Mouse (Mus musculus) CH12.LX (cell line): ENCODE data around the gene Snai3. TPM values are rescaled to one million over a fixed set of nuclear protein-coding genes. Genes with fewer than 3 reads are reported as not detected.

Experiments
- DNase-seq: peaks from one replicate; pipeline ENCODE4 v3.0.0-alpha.2; 2013; ENCODE audit errors: extremely low read depth
- H3K27ac ChIP-seq: 2 replicates; pipeline ENCODE4 v1.5.1; 2012; ENCODE audit warnings: low read depth, mild to moderate bottlenecking, control low read depth, moderate library complexity; ENCODE audit not compliant: insufficient read depth
- H3K27me3 ChIP-seq: replicated peaks from 2 replicates; pipeline ENCODE3; 2012; ENCODE audit warnings: inconsistent platforms
- H3K36me3 ChIP-seq, 2 experiments: replicated peaks in 1 of 2; 2 replicates each; pipeline versions ENCODE3 to v1.6.1; 2012; ENCODE audit warnings: inconsistent platforms in 1 of 2, low read length in 1 of 2, mild to moderate bottlenecking in 1 of 2, mixed read lengths in 1 of 2, moderate library complexity in 1 of 2; ENCODE audit not compliant: control insufficient read depth in 1 of 2, insufficient read depth in 1 of 2
- H3K4me1 ChIP-seq, 2 experiments: 2 replicates each; pipeline ENCODE4 v1.6.1; 2012; ENCODE audit warnings: inconsistent platforms in 1 of 2, moderate library complexity in 1 of 2; ENCODE audit not compliant: insufficient read depth in 2 of 2, control insufficient read depth in 1 of 2
- H3K4me2 ChIP-seq: 2 replicates; pipeline ENCODE4 v1.6.1; 2012; ENCODE audit warnings: low read depth, mild to moderate bottlenecking, control low read depth; ENCODE audit not compliant: poor library complexity, insufficient read depth, severe bottlenecking
- H3K4me3 ChIP-seq, 3 experiments: fragments of 150-350 bp in 1 of 3; sonication (generic) in 1 of 3; replicated peaks in 1 of 3; 2 replicates each; pipeline versions ENCODE3 to v1.5.1; 2011 to 2012; ENCODE audit warnings: low read depth in 2 of 3, low read length in 2 of 3, mild to moderate bottlenecking in 2 of 3, moderate library complexity in 2 of 3, control low read depth in 1 of 3, improper control_type of control experiment in 1 of 3, inconsistent platforms in 1 of 3, mixed read lengths in 1 of 3; ENCODE audit not compliant: poor library complexity in 1 of 3
- H3K79me2 ChIP-seq: replicated peaks from 2 replicates; pipeline ENCODE4 v1.6.1; 2012; ENCODE audit warnings: mild to moderate bottlenecking, moderate library complexity; ENCODE audit not compliant: control insufficient read depth, poor library complexity, insufficient read depth, severe bottlenecking; ENCODE audit errors: extremely low read depth
- H3K9ac ChIP-seq: 2 replicates; pipeline ENCODE4 v1.6.1; 2012; ENCODE audit warnings: low read depth, mild to moderate bottlenecking, control low read depth, moderate library complexity; ENCODE audit not compliant: insufficient read depth
- H3K9me3 ChIP-seq: replicated peaks from 2 replicates; pipeline ENCODE3; 2012; ENCODE audit warnings: low read length, inconsistent platforms, mixed read lengths
- BHLHE40 ChIP-seq: IDR thresholded peaks from 2 replicates; pipeline ENCODE4 v1.6.1; 2011; ENCODE audit warnings: mild to moderate bottlenecking, low read depth, low read length, improper control_type of control experiment
- CHD1 ChIP-seq: IDR thresholded peaks from 2 replicates; pipeline ENCODE4 v1.6.1; 2012; ENCODE audit warnings: low read depth, low read length, improper control_type of control experiment, inconsistent platforms
- CHD2 ChIP-seq: IDR thresholded peaks from 2 replicates; pipeline ENCODE4 v1.6.1; 2011; ENCODE audit warnings: low read length, improper control_type of control experiment
- CTCF ChIP-seq, 2 experiments: IDR thresholded peaks in 1 of 2; conservative IDR thresholded peaks in 1 of 2; 2 replicates each; pipeline ENCODE4 v1.5.1; 2011 to 2012; ENCODE audit warnings: low read depth in 2 of 2, low read length in 2 of 2, improper control_type of control experiment in 1 of 2, inconsistent platforms in 1 of 2, mild to moderate bottlenecking in 1 of 2, moderate library complexity in 1 of 2
- E2F4 ChIP-seq: IDR thresholded peaks from 2 replicates; pipeline ENCODE4 v1.6.1; 2011; ENCODE audit warnings: low read depth, low read length, improper control_type of control experiment; ENCODE audit not compliant: insufficient replicate concordance
- ELF1 ChIP-seq: IDR thresholded peaks from 2 replicates; pipeline ENCODE4 v1.6.1; 2014; ENCODE audit warnings: low read depth, mild to moderate bottlenecking, inconsistent platforms, low read length, improper control_type of control experiment
- EP300 ChIP-seq: IDR thresholded peaks from 2 replicates; pipeline ENCODE4 v1.6.1; 2011; ENCODE audit warnings: low read length, improper control_type of control experiment
- ETS1 ChIP-seq: conservative IDR thresholded peaks from 2 replicates; pipeline ENCODE4 v1.6.1; 2012; ENCODE audit warnings: low read depth, mild to moderate bottlenecking, inconsistent platforms, low read length, improper control_type of control experiment, moderate library complexity
- HCFC1 ChIP-seq: IDR thresholded peaks from 2 replicates; pipeline ENCODE4 v1.6.1; 2012; ENCODE audit warnings: low read depth, mild to moderate bottlenecking, inconsistent platforms, low read length, improper control_type of control experiment
- IRF4 ChIP-seq: IDR thresholded peaks from 2 replicates; pipeline ENCODE4 v1.6.1; 2014; ENCODE audit warnings: low read depth, mild to moderate bottlenecking, inconsistent platforms, low read length, improper control_type of control experiment
- JUND ChIP-seq: conservative IDR thresholded peaks from 2 replicates; pipeline ENCODE4 v1.6.1; 2011; ENCODE audit warnings: low read depth, low read length, improper control_type of control experiment
- KAT2A ChIP-seq: IDR thresholded peaks from 2 replicates; pipeline ENCODE4 v1.6.1; 2012; ENCODE audit warnings: low read length, improper control_type of control experiment, inconsistent platforms; ENCODE audit not compliant: insufficient replicate concordance
- MAFK ChIP-seq: IDR thresholded peaks from 2 replicates; pipeline ENCODE4 v1.6.1; 2011; ENCODE audit warnings: low read length, improper control_type of control experiment; ENCODE audit not compliant: insufficient replicate concordance
- MAX ChIP-seq: IDR thresholded peaks from 2 replicates; pipeline ENCODE4 v1.6.1; 2011; ENCODE audit warnings: low read length, improper control_type of control experiment
- MAZ ChIP-seq: IDR thresholded peaks from 2 replicates; pipeline ENCODE4 v1.6.1; 2012; ENCODE audit warnings: low read depth, mild to moderate bottlenecking, inconsistent platforms, low read length, improper control_type of control experiment, moderate library complexity
- MEF2A ChIP-seq: IDR thresholded peaks from 2 replicates; pipeline ENCODE4 v1.6.1; 2014; ENCODE audit warnings: low read depth, mild to moderate bottlenecking, inconsistent platforms, low read length, improper control_type of control experiment, borderline replicate concordance
- MXI1 ChIP-seq: IDR thresholded peaks from 2 replicates; pipeline ENCODE4 v1.6.1; 2011; ENCODE audit warnings: mild to moderate bottlenecking, low read depth, low read length, improper control_type of control experiment
- NRF1 ChIP-seq: IDR thresholded peaks from 2 replicates; pipeline ENCODE4 v1.6.1; 2014; ENCODE audit warnings: low read depth, mild to moderate bottlenecking, inconsistent platforms, low read length, improper control_type of control experiment, moderate library complexity
- PAX5 ChIP-seq: IDR thresholded peaks from 2 replicates; pipeline ENCODE4 v1.6.1; 2012; ENCODE audit warnings: low read length, inconsistent platforms, mixed read lengths
- POLR2A ChIP-seq: IDR thresholded peaks from 2 replicates; pipeline ENCODE4 v1.6.1; 2011; ENCODE audit warnings: low read depth, mild to moderate bottlenecking, improper control_type of control experiment, low read length
- POLR2AphosphoS2 ChIP-seq: IDR thresholded peaks from 2 replicates; pipeline ENCODE4 v1.6.1; 2011; ENCODE audit warnings: low read depth, low read length, improper control_type of control experiment
- RAD21 ChIP-seq: IDR thresholded peaks from 2 replicates; pipeline ENCODE4 v1.6.1; 2011; ENCODE audit warnings: low read depth, mild to moderate bottlenecking, low read length, improper control_type of control experiment, moderate library complexity
- RCOR1 ChIP-seq: conservative IDR thresholded peaks from 2 replicates; pipeline ENCODE4 v1.6.1; 2012; ENCODE audit warnings: low read depth, mild to moderate bottlenecking, inconsistent platforms, low read length, improper control_type of control experiment
- SIN3A ChIP-seq: IDR thresholded peaks from 2 replicates; pipeline ENCODE4 v1.6.1; 2012; ENCODE audit warnings: low read length, improper control_type of control experiment, inconsistent platforms
- SMC3 ChIP-seq: IDR thresholded peaks from 2 replicates; pipeline ENCODE4 v1.6.1; 2011; ENCODE audit warnings: low read depth, low read length, improper control_type of control experiment
- TBP ChIP-seq: conservative IDR thresholded peaks from 2 replicates; pipeline ENCODE4 v1.6.1; 2011; ENCODE audit warnings: low read depth, low read length, improper control_type of control experiment
- TCF12 ChIP-seq: IDR thresholded peaks from 2 replicates; pipeline ENCODE4 v1.6.1; 2014; ENCODE audit warnings: low read depth, mild to moderate bottlenecking, inconsistent platforms, low read length, improper control_type of control experiment
- UBTF ChIP-seq: IDR thresholded peaks from 2 replicates; pipeline ENCODE4 v1.6.1; 2012; ENCODE audit warnings: low read depth, mild to moderate bottlenecking, inconsistent platforms, low read length, improper control_type of control experiment, moderate library complexity
- USF1 ChIP-seq: IDR thresholded peaks from 2 replicates; pipeline ENCODE4 v1.6.1; 2014; ENCODE audit warnings: low read depth, mild to moderate bottlenecking, inconsistent platforms, low read length, improper control_type of control experiment
- ZC3H11A ChIP-seq: IDR thresholded peaks from 2 replicates; pipeline ENCODE4 v1.6.1; 2012; ENCODE audit warnings: low read depth, mild to moderate bottlenecking, inconsistent platforms, low read length, improper control_type of control experiment
- ZNF384 ChIP-seq: IDR thresholded peaks from 2 replicates; pipeline ENCODE4 v1.6.1; 2012; ENCODE audit warnings: low read depth, low read length, improper control_type of control experiment, inconsistent platforms
- dilution Hi-C: fragments of 300-500 bp; cut with MboI; formaldehyde crosslinking; loops from 2 replicates; pipeline ENCODE4 v1.14.3; 2020; ENCODE audit warnings: low sequenced_read_pairs; ENCODE audit not compliant: extremely low pct_unique_long_range_greater_than_20kb, extremely low pct_ligation_motif_present
- in situ Hi-C: fragments of 300-500 bp; cut with MboI; formaldehyde crosslinking; loops from 3 replicates; pipeline ENCODE4 v1.14.3; 2019; ENCODE audit warnings: low sequenced_read_pairs, low pct_ligation_motif_present, low pct_unique_long_range_greater_than_20kb, mixed read lengths
- polyA plus RNA-seq: library from polyadenylated mRNA; unstranded; fragments of >175 nt; gene quantifications from 2 replicates; pipeline ENCODE4 v1.2.1, GENCODE M21; 2012; ENCODE audit warnings: low read depth; ENCODE audit not compliant: insufficient read length
- total RNA-seq, 2 experiments: library from RNA; depleted of rRNA; stranded (reverse); fragments of 300-350 nt in 1 of 2; fragments of >200 nt in 1 of 2; gene quantifications; 2 replicates each; pipeline ENCODE4 v1.2.3; 2012 to 2014

Snai3 gene
- total and polyA plus RNA-seq, 3 experiments = 0.19 to 0.47 (median 0.44) TPM

DNA sequence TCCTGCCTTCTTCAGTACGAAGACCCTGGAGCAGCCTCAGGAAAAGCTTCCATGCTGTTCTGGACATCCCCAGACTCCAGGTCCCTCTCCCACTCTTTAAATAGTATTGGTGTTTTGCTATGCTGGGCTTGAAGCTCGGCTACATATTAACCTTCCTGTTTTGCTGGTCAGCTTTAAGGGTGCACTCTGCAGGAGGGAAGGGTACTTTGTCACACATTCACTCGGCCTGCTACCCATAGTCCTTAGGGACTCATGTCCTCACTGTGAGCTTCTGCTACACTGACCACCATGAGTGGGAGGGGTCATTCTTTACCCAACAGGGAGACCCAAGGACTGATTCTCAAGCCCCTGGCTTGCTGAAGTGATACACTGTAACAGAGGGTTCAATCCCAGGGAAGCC, 29.9 kb downstream of the Snai3 start:
- Histone ChIP-seq H3K9ac (peak overlapping the region; percentile 93), H3K27me3 (no peaks in the 10 kb centered on the region), H3K79me2 (peaks cover 44% of the 10 kb centered on the region), H3K4me3 (peak overlapping the region; percentile 12 to 85 (median 48)), H3K4me1 (peaks cover 41 to 56% of the 10 kb centered on the region in 2 experiments), H3K4me2 (peak overlapping the region; percentile 92), H3K27ac (peak overlapping the region; percentile 98)
- dilution Hi-C loops (no loop called here), in situ Hi-C loops (loop anchor here (25.0 kb wide), 1 partner anchor 843 kb away; the partner anchor contains the start of genes Fbxo31 and Map1lc3b)
- TF ChIP-seq MAZ = 0 out of 2 replicates have a peak, but pooled peaks have one; percentile 5
- TF ChIP-seq CTCF (conservative IDR thresholded peaks at IDR 0.05 in 1 of 2, IDR thresholded peaks at IDR 0.05 in 1 of 2; ENCODE audit: low read depth in 2 of 2, low read length in 2 of 2) = no peak
- TF ChIP-seq, all 38 proteins: peak for 1
- Histone ChIP-seq H3K36me3 (peaks cover 30 to 63% of the 10 kb centered on the region in 2 experiments), H3K9me3 (peaks cover 3% of the 10 kb centered on the region)
- DNase-seq = peak; percentile 22

- peak overlapping the region; percentile 92 for H3K4me2 ChIP-seq
- TF ChIP-seq RAD21 (no peak; the same call in 1 of the 2 replicates), MAFK (no peak), USF1 (no peak), EP300 (peak; percentile 69), ETS1 (peak; percentile 79), SIN3A (peak; percentile 83), UBTF (0 out of 2 replicates have a peak, but pooled peaks have one; percentile 53), POLR2AphosphoS2 (peak; percentile 92), E2F4 (no peak), BHLHE40 (peak; percentile 76), MEF2A (peak; percentile 27; the same call in 1 of the 2 replicates), TCF12 (peak; percentile 55; the same call in 1 of the 2 replicates), TBP (peak; percentile 45; the same call in 1 of the 2 replicates), RCOR1 (peak; percentile 72; the same call in 1 of the 2 replicates), CHD1 (no peak), NRF1 (peak; percentile 38; the same call in 1 of the 2 replicates), IRF4 (peak; percentile 87), PAX5 (no peak), HCFC1 (no peak; the same call in 1 of the 2 replicates), MAX (peak; percentile 83), SMC3 (no peak), MAZ (peak; percentile 38; the same call in 1 of the 2 replicates), CHD2 (no peak; the same call in 1 of the 2 replicates), POLR2A (peak; percentile 43), KAT2A (0 out of 2 replicates have a peak, but pooled peaks have one; percentile 19), ZNF384 (no peak), MXI1 (peak; percentile 74), ZC3H11A (no peak), JUND (0 out of 2 replicates have a peak, but pooled peaks have one; percentile 12), CTCF (conservative IDR thresholded peaks at IDR 0.05 in 1 of 2, IDR thresholded peaks at IDR 0.05 in 1 of 2; ENCODE audit: low read depth in 2 of 2, low read length in 2 of 2) (no peak), ELF1 (peak; percentile 62)
Observed at GRCm38 (mm10) chr8:122430058-122430636, 30.4 kb downstream of the Snai3 start.

More at GRCm38 (mm10) chr8:122430058-122430636, 30.4 kb downstream of the Snai3 start:
- no peaks in the 10 kb centered on the region for H3K9me3 ChIP-seq
- peak overlapping the region; percentile 98 for H3K27ac ChIP-seq
- dilution Hi-C loops (no loop called here), in situ Hi-C loops (loop anchor here (25.0 kb wide), 1 partner anchor 843 kb away; the partner anchor contains the start of genes Fbxo31 and Map1lc3b)
- no peaks in the 10 kb centered on the region for H3K27me3 ChIP-seq
- peak overlapping the region; percentile 93 for H3K9ac ChIP-seq
- peaks cover 44% of the 10 kb centered on the region for H3K79me2 ChIP-seq
- H3K4me1 ChIP-seq = peaks cover 41 to 61% of the 10 kb centered on the region in 2 experiments
- peaks cover 35 to 63% of the 10 kb centered on the region in 2 experiments for H3K36me3 ChIP-seq
- peak overlapping the region; percentile 43 to 85 (median 48) for H3K4me3 ChIP-seq
- DNase-seq = peak; percentile 91
